Mouse (Mus musculus) right cerebral cortex, postnatal 14 days (tissue): ENCODE measurements around the gene Unc13d.
"Not testable (repeated sequence)": the region's sequence is repeated elsewhere in the genome, so short reads cannot be mapped to it uniquely, and the experiment has no call there.

Experiments
- DNase-seq: peaks from one replicate; pipeline ENCODE4 v3.0.0; 2022

Unc13d gene

DNA sequence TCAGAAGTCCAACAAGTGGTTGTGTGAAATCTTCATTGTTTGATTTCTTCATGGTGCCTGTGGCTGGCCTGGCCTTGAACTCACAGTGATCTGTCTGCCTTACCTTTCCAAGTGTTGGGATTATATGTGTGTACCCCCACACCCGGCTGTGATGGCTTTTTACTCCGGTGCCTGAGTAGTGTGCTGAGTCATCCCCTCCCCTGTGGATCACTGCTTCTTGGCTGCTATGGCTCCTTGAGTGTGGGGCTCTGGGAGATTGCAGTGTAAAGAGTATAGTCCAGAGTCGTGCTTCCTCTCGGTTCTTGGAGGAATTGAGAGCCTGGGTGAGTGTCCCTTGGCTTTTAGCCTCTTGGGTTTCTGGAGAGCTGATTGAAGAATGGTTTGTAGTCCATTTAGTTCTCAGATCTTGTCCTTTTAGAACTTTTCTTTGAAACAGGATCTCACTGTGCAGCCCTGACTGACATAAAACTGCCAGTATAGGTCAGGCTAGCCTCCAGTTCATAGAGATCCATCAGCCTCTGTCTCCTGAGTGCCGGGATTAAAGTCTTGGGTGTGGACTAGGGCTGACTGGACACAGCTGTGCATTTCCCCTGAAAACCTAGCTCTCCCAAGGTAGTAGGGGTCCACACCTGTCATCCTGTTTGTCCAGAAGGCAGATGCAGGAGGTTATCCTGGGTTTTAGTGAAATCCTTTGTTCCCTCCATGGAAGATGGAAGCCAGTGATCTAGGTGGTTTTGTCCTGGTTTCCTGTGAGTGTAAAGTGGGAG lies 35.2 kb downstream of the Unc13d start:
- no peak for DNase-seq

DNA sequence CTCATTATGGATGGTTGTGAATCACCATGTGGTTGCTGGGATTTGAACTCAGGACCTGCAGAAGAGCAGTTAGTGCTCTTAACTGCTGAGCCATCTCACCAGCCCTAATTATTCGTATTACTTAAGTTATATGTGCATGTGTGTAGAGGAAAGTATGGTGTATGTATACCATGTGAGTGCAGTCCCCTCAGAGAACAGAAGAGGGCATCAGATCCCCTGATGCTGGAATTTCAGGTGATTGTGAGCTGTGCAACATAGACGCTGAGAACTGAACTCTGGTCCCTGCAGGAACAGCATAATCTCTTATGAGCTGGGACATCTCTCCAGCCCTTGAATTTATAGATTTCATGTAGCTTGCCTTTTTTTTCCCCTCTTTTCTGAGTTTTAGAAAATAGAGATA lies 35.9 kb downstream of the Unc13d start:
- DNase-seq, result no peak

DNA sequence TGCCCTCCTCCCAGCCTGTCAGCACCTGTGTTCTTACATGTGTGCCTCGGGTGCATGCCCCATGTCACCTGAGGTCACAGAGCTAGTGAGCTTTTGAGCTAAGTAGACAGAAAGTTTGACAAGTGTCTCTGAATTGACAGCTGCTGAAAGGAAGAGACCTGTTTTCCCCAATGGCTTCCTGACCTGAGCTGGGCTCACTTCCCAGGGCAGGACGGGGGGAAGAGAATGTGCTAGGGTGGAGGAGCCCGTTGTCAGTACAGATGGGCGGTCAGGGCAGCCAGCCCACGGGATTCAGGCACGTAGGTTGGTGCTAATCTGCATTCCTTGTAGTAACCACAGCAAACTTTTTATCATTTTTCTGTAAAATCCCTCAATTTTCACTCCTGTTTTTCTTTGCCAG lies 37.2 kb downstream of the Unc13d start:
- no peak for DNase-seq

DNA sequence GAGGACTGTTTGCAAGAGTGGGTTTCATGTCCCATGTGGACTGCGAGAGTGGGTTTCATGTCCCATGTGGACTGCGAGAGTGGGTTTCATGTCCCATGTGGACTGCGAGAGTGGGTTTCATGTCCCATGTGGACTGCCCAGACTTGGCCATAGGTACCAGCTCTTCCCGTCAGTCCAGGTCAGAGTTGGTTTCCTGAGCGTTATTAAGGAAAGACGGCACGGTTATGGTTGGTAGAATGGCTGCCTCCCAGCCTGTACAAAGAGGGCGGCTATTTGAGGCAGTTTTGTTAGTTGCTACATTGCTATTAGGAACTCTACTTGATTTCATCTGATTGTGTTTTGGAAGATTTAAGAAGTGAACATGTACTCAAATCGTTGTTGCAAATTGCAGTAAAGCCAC lies 39.9 kb downstream of the Unc13d start:
- no peak for DNase-seq

DNA sequence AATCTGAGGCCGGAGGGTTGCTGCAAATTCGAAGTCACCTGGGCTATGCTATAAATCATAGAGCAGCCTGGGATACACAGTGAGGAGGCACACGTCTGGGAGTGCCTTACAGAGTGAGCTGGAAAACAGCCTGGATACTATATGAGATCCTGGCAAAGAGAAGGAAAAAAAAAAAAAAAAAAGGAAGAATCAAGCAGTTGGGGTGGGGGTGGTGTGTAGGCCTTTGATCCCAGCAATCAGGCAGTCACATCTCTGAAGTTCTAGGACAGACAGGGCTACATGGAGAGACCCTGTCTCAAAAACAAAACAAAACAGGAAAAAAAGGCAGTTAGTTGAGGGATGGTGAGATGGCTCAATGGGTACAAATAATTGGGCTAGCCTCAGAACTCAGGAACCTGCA lies 41.1 kb downstream of the Unc13d start:
- DNase-seq, result no peak

DNA sequence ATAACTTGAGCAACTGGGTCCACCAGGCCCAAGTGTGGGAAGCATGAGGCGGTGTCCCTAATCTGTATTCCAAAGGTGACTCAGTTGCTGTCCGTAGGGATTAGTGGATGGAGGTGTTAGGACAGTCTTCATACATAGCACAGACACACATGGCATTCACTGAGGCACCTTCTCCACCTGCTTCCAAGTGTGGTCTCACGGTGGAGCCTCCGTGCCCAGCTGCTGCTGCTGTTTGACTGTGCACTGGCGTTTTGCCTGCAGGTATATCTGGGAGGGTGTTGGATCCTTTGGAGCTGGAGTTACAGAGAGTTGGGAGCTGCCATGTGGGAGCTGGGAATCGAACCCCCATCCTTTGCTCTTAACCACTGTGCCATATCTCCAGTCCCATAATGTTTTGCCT lies 43.2 kb downstream of the Unc13d start:
- no peak for DNase-seq

DNA sequence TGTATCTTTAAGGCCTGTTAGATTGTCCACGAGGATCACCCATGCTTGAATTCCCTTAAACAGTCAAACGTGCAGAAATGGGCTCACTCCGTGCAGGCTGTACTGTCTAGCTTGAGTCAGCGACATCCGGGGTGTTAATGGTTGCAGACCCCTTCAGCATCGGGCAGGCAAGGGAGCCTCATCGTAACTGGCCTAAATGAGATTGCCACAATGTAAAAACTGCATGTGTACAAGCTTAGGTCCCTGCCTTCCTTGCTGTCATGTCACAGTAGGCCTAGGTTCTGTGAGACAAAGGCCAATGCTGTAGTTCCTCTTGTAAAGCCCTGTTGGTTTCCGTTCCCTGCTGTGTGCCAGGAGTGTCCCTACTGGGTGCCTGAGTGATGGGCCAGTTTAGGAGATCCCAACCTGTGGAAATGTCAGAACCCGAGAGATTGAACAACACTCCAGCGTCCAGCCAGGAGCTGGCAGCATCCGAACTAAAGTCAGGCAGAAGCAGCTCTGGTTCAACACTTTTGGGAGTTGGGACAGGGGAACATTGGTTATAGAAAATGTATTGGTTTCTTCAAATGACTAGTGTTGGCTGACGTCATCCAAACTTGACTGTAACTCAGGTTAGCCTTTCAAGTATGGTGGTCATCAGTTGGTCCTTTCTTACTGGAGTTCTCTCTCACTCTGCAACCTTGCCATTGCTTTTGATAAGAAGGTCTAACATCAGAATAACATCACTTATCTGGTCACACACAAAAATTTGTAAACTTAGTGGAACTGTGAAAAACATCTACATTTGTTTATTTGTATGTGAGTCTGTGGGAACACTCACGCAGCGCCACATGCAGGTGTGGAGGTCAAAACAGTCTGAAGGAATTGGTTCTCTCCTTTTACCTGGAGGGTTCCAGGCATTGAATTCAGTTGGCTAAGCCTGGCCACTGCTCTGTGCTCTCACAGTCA lies 46.6 kb downstream of the Unc13d start:
- no peak for DNase-seq

DNA sequence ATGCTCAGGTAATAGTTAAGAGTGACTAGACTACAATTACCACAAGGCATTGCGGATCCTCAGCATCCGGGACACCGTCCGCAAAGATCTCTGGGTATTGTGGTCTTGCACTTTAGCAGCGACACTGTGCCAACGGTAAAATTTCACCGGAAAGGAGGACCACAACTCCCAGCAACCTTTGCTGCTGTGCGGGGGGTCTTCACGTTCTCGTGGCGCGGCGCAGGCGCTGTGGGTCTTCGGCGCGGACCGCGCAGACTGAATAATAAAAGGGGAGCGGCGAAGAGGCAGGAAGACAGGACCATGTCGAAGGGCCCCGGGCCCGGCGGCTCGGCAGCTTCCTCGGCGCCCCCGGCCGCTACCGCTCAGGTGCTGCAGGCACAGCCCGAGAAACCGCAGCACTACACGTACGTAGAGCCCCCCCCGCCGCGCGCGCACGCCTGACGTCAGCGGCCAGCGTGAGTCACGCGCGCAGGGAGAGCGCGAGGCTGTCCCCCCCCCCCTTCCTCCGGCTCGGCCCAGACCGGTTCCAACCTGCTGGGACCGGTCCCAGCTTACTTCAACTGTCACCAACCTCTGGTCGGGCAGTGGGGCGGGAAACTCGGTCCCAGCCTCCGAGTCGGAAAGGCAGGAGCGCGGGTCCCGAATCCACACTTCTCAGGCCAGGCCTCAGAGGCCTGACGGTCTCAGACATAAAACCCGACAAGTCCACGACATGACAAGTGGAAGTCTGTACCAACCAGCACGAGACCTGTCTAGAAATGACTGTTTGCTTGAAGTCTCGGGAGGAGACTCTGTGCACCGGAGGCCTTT lies 47.5 kb downstream of the Unc13d start, which contains the start of gene Unk:
Unk (plus strand) TSS at position 235 of the 810 bp plus-strand sequence.
- peak; percentile 94 for DNase-seq

DNA sequence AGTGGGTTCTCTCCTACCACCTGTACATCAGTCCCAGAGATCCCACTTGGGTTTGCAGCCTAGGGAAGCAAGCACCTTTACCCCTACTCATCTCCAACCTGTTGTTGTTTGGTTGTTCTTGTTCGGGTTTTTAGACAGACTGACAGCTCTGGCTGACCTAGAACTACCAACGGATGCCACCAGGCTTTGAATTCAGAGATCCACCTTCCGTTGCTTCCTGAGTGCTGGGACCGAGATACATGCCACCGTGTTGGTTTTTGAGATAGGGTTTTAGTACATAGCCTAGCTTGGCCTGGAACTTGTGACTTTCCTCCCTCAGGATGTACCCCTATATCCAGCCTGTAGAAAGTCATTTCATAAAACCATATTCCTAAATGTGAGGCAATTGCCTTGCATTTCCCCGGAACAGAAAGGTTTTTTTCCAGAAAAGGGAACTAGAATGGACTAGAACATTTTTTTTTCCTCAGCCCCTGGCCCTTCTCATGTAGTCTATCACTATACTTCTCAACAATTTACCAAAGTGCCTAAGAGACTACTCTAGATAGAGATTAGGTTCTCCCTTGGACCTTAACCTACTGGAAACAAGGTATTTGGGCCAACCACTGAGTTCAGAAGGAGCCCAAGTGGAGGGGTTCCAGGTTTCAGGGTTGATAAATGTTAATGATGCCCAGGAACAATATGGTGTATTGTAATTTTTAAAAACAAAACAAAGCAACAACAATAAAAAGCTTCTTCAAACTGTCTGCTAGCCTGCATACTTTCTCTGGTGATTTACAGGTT lies 48.5 kb downstream of the Unc13d start:
- no peak for DNase-seq

DNA sequence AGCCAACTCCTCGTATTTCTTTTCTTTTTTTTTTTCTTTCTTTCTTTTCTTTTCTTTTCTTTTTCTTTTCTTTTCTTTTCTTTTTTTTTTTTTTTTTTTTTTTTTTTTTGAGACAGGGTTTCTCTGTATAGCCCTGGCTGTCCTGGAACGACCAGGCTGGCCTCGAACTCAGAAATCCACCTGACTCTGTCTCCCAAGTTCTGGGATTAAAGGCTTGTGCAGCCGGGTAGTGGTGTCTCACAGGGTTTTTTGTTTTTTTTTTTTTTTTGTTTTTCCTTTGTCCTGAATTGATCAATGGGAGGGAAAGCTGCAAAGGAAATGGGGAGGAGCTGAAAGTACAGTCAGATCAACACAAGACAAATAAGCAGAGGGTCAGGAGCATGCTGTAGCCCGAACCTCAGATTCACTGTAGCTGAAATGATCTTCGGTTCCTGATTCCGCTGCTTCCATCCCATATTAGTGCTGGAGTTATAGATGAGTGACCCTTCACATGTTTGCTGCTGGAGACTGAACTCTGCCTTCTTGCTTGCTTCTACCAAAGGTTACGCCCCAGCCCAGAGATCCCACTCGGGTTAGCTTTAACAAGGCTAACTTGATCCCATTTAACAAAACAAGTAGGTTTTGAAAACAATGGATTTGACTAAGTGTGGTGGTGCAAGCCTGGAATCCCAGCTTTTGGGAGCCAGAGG lies 49.4 kb downstream of the Unc13d start:
- DNase-seq, result no peak

DNA sequence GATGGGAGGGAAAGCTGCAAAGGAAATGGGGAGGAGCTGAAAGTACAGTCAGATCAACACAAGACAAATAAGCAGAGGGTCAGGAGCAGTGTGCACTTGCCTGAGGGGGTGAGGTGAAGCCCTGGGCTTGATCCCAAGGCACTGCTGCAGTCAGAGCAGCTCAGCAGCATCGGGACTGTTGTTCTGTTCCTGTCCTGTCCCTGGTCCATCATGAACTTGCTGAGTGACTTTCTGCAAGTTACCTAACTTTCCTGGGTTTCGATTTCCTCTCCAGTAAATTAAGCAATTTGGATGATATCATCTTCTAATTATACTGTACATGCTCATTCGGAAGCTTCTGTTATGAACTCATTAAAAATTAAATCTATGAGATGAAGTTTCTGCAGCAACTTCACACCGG lies 50.0 kb downstream of the Unc13d start, which contains the start of gene H3f3b:
H3f3b (minus strand) TSS at position 207 of the 400 bp plus-strand sequence.
- no peak for DNase-seq

DNA sequence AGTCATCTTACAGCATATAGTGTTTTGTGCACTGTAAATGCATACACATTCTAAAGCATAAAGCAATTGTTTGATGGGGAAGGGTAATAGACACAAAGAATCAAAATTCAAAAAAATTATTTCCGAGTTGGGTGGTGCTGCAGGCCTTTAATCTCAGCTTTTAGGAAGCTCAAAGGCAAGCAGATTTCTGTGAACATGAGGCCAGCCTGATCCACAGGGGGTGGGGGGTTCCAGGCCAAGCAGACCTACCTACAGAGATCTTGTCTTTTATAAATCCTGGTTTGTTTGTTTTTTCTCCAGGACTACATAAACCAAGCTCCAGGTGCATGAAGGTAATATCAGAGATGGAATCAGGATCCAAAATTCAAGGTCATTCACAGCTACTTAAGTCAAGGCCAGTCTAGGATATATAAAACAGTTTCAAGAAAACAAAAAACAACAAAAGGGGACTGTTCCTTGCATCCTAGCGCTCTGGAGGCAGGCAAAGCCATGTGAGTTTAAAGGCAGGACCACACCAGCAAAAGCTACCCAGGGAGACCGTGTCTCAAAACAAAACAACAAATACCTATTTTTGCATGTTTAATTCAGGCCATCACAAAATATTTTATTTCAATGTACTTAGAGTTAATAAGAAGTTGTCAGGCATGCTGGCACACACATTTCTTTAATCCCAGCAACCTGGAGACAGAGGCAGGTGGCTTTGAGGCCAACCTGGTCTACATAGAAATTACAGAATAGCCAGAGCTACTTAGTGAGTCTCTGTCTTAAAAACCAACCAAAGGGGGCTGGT lies 52.5 kb downstream of the Unc13d start:
- DNase-seq, result no peak

DNA sequence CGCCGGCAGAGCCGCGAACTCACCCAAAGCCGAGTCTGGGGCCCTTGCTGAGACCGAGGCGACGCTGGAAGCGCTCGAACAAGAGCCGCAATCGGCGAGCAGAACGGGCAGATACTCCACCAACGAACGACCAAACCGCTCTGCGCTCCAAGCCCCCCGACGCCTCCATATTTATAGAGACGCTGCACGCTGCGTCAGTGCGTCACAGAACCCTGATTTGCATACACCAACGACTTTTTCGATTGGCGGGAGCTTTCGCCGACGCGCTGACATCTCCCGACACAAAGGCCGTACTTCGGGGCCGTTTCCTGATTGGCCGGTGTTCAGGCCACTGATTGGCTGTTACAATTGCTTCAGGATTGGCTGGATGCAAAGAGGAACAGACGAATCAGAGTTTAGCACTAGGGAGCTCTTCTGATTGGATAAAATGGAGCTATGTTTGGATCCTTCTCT lies 53.4 kb downstream of the Unc13d start:
- DNase-seq, result peak; percentile 90

DNA sequence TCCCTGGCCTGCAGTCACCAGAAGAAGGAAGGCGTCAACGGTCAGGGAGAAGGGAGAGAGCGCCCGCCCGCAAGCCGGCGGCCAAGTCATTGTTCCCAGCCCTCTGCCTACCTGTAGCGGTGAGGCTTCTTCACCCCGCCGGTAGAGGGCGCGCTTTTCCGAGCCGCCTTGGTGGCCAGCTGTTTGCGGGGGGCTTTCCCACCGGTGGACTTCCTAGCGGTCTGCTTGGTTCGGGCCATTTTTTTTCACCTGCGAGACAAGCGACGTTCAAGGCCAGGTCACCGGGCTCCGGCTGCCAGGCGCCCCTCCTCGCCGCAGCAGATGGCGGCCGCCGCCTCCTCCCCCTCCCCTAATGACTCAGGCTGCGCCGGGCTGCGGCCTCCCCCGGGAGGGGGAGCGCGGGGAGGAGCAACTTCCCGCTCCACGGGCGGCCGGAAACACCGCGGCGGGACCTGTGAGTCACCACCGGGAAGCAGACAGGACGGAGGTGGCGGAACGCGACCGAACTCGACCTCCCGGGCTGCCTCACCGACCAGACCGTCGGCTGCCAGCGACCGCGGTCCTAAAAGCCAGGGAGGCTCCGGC lies 53.9 kb downstream of the Unc13d start:
- DNase-seq, result peak; percentile 78

DNA sequence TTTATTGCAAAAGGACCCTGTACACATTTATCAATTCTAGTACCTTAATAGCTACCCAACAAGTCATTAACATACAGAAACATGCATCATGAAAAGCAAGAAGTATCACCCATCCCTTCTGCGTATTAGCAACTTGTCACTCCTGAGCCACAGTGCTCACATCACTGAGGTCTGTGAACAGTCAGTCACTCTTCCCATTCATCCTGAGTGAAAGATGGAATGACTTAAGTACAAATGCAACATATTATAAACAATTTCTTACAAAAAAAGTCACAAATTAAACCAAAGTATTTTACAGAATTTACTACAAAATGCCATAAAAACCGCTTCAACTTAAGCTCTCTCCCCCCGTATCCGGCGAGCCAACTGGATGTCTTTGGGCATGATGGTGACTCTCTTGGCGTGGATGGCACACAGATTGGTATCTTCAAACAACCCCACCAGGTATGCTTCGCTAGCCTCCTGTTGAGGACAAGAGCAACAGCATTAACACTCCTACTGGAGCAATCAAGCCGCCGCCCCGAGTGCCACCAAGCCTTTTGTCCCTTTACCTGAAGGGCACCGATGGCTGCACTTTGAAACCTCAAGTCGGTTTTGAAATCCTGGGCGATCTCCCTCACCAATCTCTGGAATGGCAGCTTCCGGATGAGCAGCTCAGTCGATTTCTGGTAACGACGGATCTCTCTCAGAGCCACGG lies 54.5 kb downstream of the Unc13d start:
- DNase-seq, result not testable (repeated sequence)

DNA sequence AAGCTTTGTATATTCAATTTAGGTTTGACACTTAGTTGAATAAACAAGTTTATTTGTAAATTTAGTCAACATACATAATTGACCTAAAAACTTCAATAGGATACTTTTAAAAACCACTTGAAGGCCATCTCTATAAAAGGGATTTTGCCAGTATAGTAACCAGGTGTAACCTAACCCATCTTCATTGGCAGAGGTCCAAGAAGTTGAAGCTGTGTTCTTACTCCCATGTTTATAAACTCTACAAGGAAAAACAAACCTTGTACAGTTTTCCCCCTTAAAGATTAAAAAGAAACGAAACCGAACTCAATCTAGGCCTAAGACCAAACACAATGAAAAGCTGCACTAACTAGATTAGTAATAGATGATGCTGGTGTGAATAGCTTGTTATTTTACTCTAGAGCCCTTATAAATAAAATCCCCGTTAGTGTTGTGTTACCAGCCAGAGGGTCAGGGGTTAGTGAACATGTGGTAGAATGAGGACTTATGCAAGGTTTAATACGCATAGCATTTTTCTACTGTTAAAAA lies 55.4 kb downstream of the Unc13d start:
- no peak for DNase-seq

DNA sequence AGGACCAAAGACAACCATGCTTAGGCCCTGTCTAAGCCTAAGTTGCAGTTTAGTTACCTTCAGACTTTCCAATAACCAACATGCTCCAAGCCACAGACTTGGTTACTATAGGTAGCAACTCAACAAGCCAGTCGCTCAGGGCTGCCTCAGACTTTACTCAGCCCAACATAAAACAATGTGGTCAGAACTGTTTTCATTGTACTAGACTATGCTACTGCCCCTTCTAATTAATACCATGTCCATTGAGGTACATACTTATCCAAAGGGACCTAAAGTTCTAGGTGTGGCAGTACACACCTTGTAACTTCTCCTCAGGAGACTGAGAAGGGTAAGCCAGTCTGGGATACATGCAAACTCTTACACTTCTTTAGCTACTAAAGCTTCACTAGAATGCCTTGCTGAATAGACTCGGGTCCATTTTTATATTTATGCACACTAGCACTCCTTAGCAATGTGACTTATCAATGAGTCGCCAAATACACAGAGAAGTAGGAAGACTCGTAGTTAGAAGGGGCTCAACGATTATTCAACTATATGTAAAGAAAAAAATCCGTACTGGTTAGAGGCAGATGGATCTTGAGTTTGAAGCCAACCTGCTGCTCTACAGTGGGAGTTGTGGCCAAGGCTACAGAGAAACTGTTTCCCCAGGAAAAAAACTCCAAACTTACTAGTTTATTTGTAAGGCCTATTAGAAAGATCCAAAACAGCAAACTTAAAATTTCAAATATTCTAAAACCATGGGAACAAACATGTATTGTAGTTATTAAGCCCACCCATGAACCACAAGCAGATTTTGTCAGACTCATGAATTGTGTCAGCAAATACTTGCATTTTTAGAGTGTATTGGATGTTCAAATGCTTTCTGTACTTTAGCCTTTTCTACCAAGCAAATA lies 56.2 kb downstream of the Unc13d start:
- no peak for DNase-seq

DNA sequence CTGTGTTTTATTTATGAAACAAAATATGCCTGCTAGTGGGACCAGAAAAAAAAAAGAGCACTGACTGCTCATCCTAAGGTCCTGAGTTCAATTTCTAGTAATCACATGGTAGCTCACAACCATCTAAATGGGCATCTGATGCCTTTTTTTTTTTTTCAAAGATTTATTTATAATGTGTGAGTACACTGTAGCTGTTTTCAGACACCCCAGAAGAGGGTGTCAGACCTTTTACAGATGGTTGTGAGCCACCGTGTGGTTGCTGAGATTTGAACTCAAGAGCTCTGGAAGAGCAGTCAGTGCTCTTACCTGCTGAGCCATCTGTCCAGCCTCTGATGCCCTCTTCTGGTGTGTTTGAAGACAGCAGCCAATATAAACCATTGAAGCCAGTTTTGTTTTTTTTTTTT lies 57.2 kb downstream of the Unc13d start:
- no peak for DNase-seq
